Mouse (Mus musculus): Measurements from ENCODE around the gene Cd80. TPM values are rescaled to one million over a fixed set of nuclear protein-coding genes. Genes with fewer than 3 reads are reported as not detected.
A peak's percentile ranks its signal among the peaks of the same experiment; 100 is the strongest.

Gene Cd80
- total and polyA plus RNA-seq, 3 experiments = 0.04 to 0.38 TPM; not detected in 1

- peak within 1 kb of the TSS; percentile 96 for H3K9ac ChIP-seq (ENCODE audit: control insufficient read depth, low read depth, low read length, poor library complexity, severe bottlenecking)
- H3K27ac ChIP-seq (ENCODE audit: control insufficient read depth, low read depth, low read length) = peak within 1 kb of the TSS; percentile 92
- H3K27me3 ChIP-seq (ENCODE audit: control insufficient read depth in 1 of 2, insufficient read depth in 2 of 2, low read length in 2 of 2) = no peaks in the 10 kb centered on the region
- peak within 1 kb of the TSS; percentile 77 to 91 for H3K4me3 ChIP-seq (ENCODE audit: control insufficient read depth in 1 of 2, insufficient read depth in 1 of 2, low read depth in 2 of 2, low read length in 2 of 2)
- TF ChIP-seq ZC3H11A (IDR thresholded peaks at IDR 0.05; ENCODE audit: low read depth, low read length) (no peak), GABPA (IDR thresholded peaks at IDR 0.05; ENCODE audit: low read depth, low read length) (no peak), CHD1 (IDR thresholded peaks at IDR 0.05; ENCODE audit: low read depth, low read length) (peak; percentile 89), TCF12 (IDR thresholded peaks at IDR 0.05; ENCODE audit: low read depth, low read length) (peak; percentile 42), MAZ (IDR thresholded peaks at IDR 0.05; ENCODE audit: low read depth, low read length) (peak; percentile 90; the same call in 1 of the 2 replicates), MAX (IDR thresholded peaks at IDR 0.05; ENCODE audit: low read length) (peak; percentile 66), TAL1 (IDR thresholded peaks at IDR 0.05; ENCODE audit: low read length) (no peak), POLR2A (IDR thresholded peaks at IDR 0.05; ENCODE audit: control insufficient read depth in 1 of 2, insufficient read depth in 1 of 2, low read depth in 1 of 2, low read length in 2 of 2, poor library complexity in 1 of 2) (peak; percentile 91 to 95), NELFE (IDR thresholded peaks at IDR 0.05; ENCODE audit: low read depth, low read length) (peak; percentile 96), POLR2AphosphoS2 (IDR thresholded peaks at IDR 0.05; ENCODE audit: low read length) (peak; percentile 94), UBTF (IDR thresholded peaks at IDR 0.05; ENCODE audit: borderline replicate concordance, insufficient read depth, low read depth, low read length) (no peak), MYC (IDR thresholded peaks at IDR 0.05; ENCODE audit: low read depth, low read length) (peak; percentile 31; the same call in 1 of the 2 replicates), ZNF384 (IDR thresholded peaks at IDR 0.05; ENCODE audit: low read depth, low read length) (0 out of 2 replicates have a peak, but pooled peaks have one; percentile 5), MYB (IDR thresholded peaks at IDR 0.05; ENCODE audit: low read depth, low read length) (0 out of 2 replicates have a peak, but pooled peaks have one; percentile 9), HCFC1 (IDR thresholded peaks at IDR 0.05; ENCODE audit: low read depth, low read length) (peak; percentile 84), EP300 (IDR thresholded peaks at IDR 0.05; ENCODE audit: low read depth in 1 of 2, low read length in 2 of 2) (peak in 1 of 2 experiments; percentile 8; a peak in 1 of 4 replicates), SIN3A (IDR thresholded peaks at IDR 0.05; ENCODE audit: low read length) (peak; percentile 73), MEF2A (IDR thresholded peaks at IDR 0.05; ENCODE audit: extremely low read depth, insufficient replicate concordance, low read depth, low read length, poor library complexity, severe bottlenecking) (no peak), ZMIZ1 (IDR thresholded peaks at IDR 0.05; ENCODE audit: low read depth, low read length) (peak; percentile 80), ZKSCAN1 (IDR thresholded peaks at IDR 0.05; ENCODE audit: low read depth, low read length) (no peak), ETS1 (IDR thresholded peaks at IDR 0.05; ENCODE audit: low read depth, low read length) (0 out of 2 replicates have a peak, but pooled peaks have one; percentile 10), ELF1 (IDR thresholded peaks at IDR 0.05; ENCODE audit: low read depth, low read length) (peak; percentile 90), MXI1 (IDR thresholded peaks at IDR 0.05; ENCODE audit: low read depth, low read length) (peak; percentile 90), E2F4 (IDR thresholded peaks at IDR 0.05; ENCODE audit: borderline replicate concordance, low read depth, low read length) (no peak), POLR2AphosphoS5 (IDR thresholded peaks at IDR 0.05; ENCODE audit: borderline replicate concordance, low read depth, low read length) (no peak), TBP (IDR thresholded peaks at IDR 0.05; ENCODE audit: low read depth, low read length) (peak; percentile 79)
- H3K9me3 ChIP-seq (replicated peaks; ENCODE audit: insufficient read depth, low read length) = no peaks in the 10 kb centered on the region
- peaks cover 13% of the 10 kb centered on the region for H3K79me2 ChIP-seq (ENCODE audit: control insufficient read depth, insufficient read depth, low read length, poor library complexity)
- peaks cover 1 to 12% of the 10 kb centered on the region in 2 experiments for H3K36me3 ChIP-seq (ENCODE audit: control insufficient read depth in 1 of 2, insufficient read depth in 2 of 2, low read length in 2 of 2)
- DNase-seq (ENCODE audit: low read depth, low spot score) = peak; percentile 97
- H3K4me1 ChIP-seq (ENCODE audit: control insufficient read depth in 1 of 2, insufficient read depth in 2 of 2, low read length in 2 of 2) = peaks cover 0 to 3% of the 10 kb centered on the region in 2 experiments; a peak in 2 of 4 replicates
Measured at GRCm38 (mm10) chr16:38522129-38523084, 67.0 kb downstream of the Cd80 start, which contains the start of gene Timmdc1. Timmdc1 (minus strand) TSS chr16:38522663.
